Mouse (Mus musculus): ENCODE data around the gene Cs.

Gene Cs

GRCm38 (mm10) chr10:128403931-128404330 is 66.4 kb downstream of the Cs start:
- DNase-seq (ENCODE audit: low spot score in 2 of 2), result no peak

- DNase-seq (ENCODE audit: low spot score in 2 of 2), result no peak
Measured at GRCm38 (mm10) chr10:128408591-128409535, 71.3 kb downstream of the Cs start.

- DNase-seq (ENCODE audit: low spot score in 2 of 2), result peak; percentile 97 to 98
Measured at GRCm38 (mm10) chr10:128409692-128410559, 72.4 kb downstream of the Cs start.

- no peak for DNase-seq (ENCODE audit: low spot score in 2 of 2)
Measured at GRCm38 (mm10) chr10:128410560-128410845, 73.0 kb downstream of the Cs start.

GRCm38 (mm10) chr10:128411211-128412054 is 73.9 kb downstream of the Cs start, which contains the start of the genes Nabp2 and Rnf41:
Gene Nabp2, minus strand, starts transcription at chr10:128411492.
Gene Rnf41, plus strand, starts transcription at chr10:128411657.
- peak; percentile 95 to 96 for DNase-seq (ENCODE audit: low spot score in 2 of 2)

- DNase-seq (ENCODE audit: low spot score in 2 of 2), result no peak
Measured at GRCm38 (mm10) chr10:128412055-128412381, 74.5 kb downstream of the Cs start.

Measured in heart, adult 9 months (tissue).